Mouse (Mus musculus): ENCODE measurements around the gene Nav2.

DNA sequence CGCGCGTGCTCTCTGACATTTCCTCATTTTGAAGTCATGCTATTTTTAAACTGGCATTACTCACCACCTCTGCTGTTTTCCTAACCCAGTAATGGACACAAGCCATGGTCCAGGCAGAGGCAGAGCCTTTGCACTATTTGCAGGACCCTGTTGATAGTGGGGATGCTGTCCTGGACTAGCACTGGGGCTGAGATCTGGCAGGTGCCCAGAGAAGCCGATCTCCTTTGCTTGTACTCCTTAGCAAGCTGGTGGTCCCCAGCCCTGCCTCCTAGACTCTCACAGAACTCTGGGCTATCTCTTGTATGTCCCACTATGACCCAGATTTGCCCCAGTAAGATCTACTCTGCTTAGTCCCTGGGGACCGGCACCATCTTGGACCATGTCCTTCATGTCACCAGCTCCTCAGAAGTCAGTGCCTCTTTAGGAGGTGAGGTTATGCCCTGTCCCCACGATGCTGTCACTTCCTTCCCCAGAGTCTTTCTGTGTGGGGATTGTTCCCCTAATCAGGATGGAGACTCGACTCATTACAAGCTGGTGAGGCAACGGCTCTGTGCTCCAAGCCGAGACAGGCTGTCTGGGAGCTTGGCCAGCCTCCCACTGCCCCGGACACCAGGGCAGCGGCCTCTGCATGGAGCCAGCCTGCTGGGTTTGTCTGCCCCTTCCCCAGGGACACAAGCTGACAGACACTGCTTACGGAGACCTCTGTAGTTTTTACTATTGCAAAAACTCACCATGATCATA, 250.3 kb downstream of the Nav2 start:
- TF ChIP-seq CTCF (IDR thresholded peaks at IDR 0.05; ENCODE audit: borderline replicate concordance, extremely low read depth, insufficient read depth, insufficient read length) (no peak), POLR2A (IDR thresholded peaks at IDR 0.05; ENCODE audit: borderline replicate concordance, extremely low read depth, insufficient read depth, insufficient read length, poor library complexity, severe bottlenecking) (no peak)
